Mouse (Mus musculus): ENCODE results near the gene Hsd17b1.

DNA sequence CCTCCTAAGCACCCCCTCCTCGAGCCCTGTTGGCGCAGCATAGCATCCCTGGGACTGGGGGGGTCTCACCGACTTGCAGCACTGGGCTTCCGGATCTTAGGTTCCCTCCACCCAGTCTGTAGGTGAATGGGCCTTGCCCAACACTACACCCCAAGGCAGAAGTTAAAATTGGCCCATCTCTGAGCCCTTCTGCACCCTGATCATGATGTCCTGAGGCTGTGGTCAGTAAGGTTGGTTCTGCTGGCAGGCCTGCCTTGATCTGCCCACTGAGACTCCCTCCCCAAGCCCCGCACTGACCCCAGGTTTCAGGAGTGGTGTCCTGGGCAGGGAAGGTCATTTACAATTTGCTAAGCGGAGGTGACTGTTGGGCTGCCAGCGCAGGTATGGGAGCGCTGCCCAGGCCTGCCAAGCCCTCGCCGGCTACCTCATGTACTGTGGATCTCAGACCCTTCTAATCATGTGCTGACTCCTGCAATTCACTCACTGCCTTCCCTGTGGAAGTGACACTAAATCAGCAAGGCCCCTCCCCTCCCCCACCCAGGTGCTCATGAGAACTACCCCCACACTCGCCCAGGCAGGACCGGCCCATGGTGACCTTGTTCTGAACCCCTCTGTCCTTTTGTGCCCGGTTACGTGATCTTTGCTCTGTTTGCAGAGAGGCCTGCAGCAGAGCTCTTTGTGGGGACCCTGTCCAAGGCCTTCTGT lies 15.1 kb upstream of the Hsd17b1 start:
- TF ChIP-seq CTCF (IDR thresholded peaks at IDR 0.05; ENCODE audit: low read depth, low read length) (no peak), POLR2A (IDR thresholded peaks at IDR 0.05; ENCODE audit: borderline replicate concordance, low read depth, low read length) (no peak)

Data from bone marrow macrophage, adult 2 months (primary cell).